Mouse (Mus musculus): Measurements from ENCODE around the gene Ly9.

- TF ChIP-seq CTCF (conservative IDR thresholded peaks at IDR 0.05 in 1 of 2, IDR thresholded peaks at IDR 0.05 in 1 of 2; ENCODE audit: low read depth in 2 of 2, low read length in 2 of 2), result no peak
- TF ChIP-seq EP300 (IDR thresholded peaks at IDR 0.05; ENCODE audit: low read length), result no peak
- TF ChIP-seq MAX (IDR thresholded peaks at IDR 0.05; ENCODE audit: low read length), result no peak
- no peak for TF ChIP-seq JUN (IDR thresholded peaks at IDR 0.05; ENCODE audit: insufficient read depth, low read depth, low read length)
- TF ChIP-seq UBTF (IDR thresholded peaks at IDR 0.05; ENCODE audit: low read depth, low read length), result no peak
- no peak for TF ChIP-seq POLR2AphosphoS2 (IDR thresholded peaks at IDR 0.05; ENCODE audit: low read depth, low read length)
- TF ChIP-seq POLR2A (IDR thresholded peaks at IDR 0.05; ENCODE audit: low read depth, low read length), result no peak
- no peak for TF ChIP-seq MEF2A (IDR thresholded peaks at IDR 0.05; ENCODE audit: borderline replicate concordance, low read depth, low read length)
- no peak for TF ChIP-seq RAD21 (IDR thresholded peaks at IDR 0.05; ENCODE audit: low read depth, low read length)
- no peak for TF ChIP-seq CHD1 (IDR thresholded peaks at IDR 0.05; ENCODE audit: low read depth, low read length)
These were observed 2.5 kb downstream of the Ly9 start for GRCm38 (mm10) chr1:171604686-171605085.
